Mouse (Mus musculus): ENCODE data around the gene Duox1. TPM values are rescaled to one million over a fixed set of nuclear protein-coding genes. Genes with fewer than 3 reads are reported as not detected.

Gene Duox1
- polyA plus RNA-seq, 1 experiment from 2014 or later = 0.31 TPM

GRCm38 (mm10) chr2:122300656-122301020 lies 14.8 kb upstream of the Duox1 start:
- Histone ChIP-seq H3K27me3 (peaks cover 100% of the 10 kb centered on the region), H3K4me3 (no peak overlapping the region), H3K4me2 (peak overlapping the region; percentile 76), H3K4me1 (peaks cover 44% of the 10 kb centered on the region), H3K27ac (no peak overlapping the region), H3K9me3 (no peaks in the 10 kb centered on the region), H3K36me3 (no peaks in the 10 kb centered on the region), H3K9ac (no peak overlapping the region)
- 6% methylated on average over 14 of the region's 14 CpGs for WGBS
- no peak for ATAC-seq (ENCODE audit: insufficient number of reproducible peaks, insufficient read depth, low FRiP score, low TSS enrichment, low read depth)

DNA sequence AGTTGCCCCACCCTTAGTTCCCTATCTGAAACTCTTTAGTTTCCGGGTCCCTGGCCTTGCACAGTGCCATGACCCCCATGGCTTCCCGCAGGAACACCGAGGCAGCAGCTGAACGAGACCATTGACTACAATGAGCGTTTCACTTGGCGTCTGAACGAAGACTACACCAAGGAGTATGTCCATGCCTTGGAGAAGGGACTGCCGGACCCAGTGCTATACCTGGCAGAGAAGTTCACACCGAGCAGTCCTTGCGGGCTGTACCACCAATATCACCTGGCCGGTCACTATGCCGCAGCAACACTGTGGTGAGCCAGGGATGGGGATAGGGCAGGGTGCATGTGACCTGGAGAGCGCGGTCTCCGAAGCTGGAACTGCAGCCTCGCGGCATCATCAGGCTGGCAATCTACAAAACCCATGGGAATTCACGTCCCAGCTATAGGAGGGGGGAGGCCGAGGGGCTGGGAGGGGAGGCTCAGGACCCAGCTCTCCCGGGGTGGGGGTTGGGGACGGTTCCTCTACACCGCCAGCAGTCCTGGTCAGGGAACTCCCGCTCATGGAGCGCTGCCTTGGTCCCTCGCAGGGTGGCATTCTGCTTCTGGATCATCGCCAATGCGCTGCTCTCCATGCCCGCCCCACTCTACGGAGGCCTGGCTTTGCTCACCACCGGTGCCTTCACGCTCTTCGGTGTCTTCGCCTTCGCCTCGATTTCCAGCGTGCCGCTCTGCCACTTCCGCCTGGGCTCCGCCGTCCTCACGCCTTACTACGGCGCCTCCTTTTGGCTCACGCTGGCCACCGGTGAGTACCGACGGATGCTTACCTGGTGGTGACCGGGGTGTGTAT lies 14.2 kb upstream of the Duox1 start:
- H3K27me3 ChIP-seq = peaks cover 100% of the 10 kb centered on the region
- peak overlapping the region; percentile 42 for H3K4me3 ChIP-seq
- peaks cover 44% of the 10 kb centered on the region for H3K4me1 ChIP-seq
- H3K36me3 ChIP-seq = no peaks in the 10 kb centered on the region
- 0 out of 2 replicates have a peak, but pooled peaks have one; percentile 28 for ATAC-seq (ENCODE audit: insufficient number of reproducible peaks, insufficient read depth, low FRiP score, low TSS enrichment, low read depth)
- H3K9me3 ChIP-seq = no peaks in the 10 kb centered on the region
- peak overlapping the region; percentile 44 for H3K9ac ChIP-seq
- WGBS = 1% methylated on average over 48 of the region's 48 CpGs
- peak overlapping the region; percentile 76 for H3K4me2 ChIP-seq
- no peak overlapping the region for H3K27ac ChIP-seq

GRCm38 (mm10) chr2:122301921-122302573 lies 13.4 kb upstream of the Duox1 start:
- 7% methylated on average over 23 of the region's 23 CpGs for WGBS
- peak overlapping the region; percentile 76 for H3K4me2 ChIP-seq
- H3K4me1 ChIP-seq = peaks cover 46% of the 10 kb centered on the region
- H3K27me3 ChIP-seq = peaks cover 100% of the 10 kb centered on the region
- H3K9me3 ChIP-seq = no peaks in the 10 kb centered on the region
- no peak overlapping the region for H3K27ac ChIP-seq
- ATAC-seq (ENCODE audit: insufficient number of reproducible peaks, insufficient read depth, low FRiP score, low TSS enrichment, low read depth) = no peak
- peak overlapping the region; percentile 44 for H3K9ac ChIP-seq
- H3K36me3 ChIP-seq = no peaks in the 10 kb centered on the region
- peak overlapping the region; percentile 42 for H3K4me3 ChIP-seq

DNA sequence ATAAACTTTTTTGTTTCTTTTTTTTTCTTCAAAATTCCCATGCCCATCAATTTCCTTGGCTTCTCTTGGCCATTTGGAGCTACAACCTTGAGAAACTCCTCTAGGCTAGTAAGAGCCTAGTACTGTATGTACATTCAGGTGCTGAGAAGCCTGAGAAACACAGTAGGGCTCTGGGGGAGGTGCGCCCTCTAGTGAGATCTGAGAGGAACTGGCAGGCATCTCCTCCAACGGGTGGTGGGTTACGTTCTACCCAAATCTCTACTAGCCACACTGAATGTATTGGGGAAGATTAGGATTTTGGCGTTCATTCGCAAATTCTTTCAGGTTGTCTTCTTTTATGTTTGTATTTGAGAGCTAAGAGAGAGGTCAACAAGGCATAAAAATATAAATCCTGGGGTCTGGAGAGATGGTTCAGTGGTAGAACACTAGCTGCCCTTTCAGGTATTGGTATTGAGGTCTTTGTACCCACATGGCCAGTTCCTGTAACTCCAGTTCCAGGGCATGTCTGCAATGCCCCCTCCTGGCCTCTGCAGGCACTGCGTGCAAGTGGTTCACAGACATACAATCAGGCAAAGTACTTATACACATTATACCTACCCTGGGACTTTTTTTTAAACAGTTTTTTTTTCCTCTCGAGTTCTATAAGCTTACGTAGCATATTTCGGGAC lies 12.8 kb upstream of the Duox1 start:
- Histone ChIP-seq H3K9me3 (no peaks in the 10 kb centered on the region), H3K4me3 (no peak overlapping the region), H3K4me1 (peaks cover 40% of the 10 kb centered on the region), H3K27ac (no peak overlapping the region), H3K4me2 (no peak overlapping the region; the same call in 1 of the 2 replicates), H3K36me3 (no peaks in the 10 kb centered on the region), H3K27me3 (peaks cover 99% of the 10 kb centered on the region), H3K9ac (no peak overlapping the region)
- no peak for ATAC-seq (ENCODE audit: insufficient number of reproducible peaks, insufficient read depth, low FRiP score, low TSS enrichment, low read depth)
- 10% methylated on average over 9 of the region's 9 CpGs for WGBS

DNA sequence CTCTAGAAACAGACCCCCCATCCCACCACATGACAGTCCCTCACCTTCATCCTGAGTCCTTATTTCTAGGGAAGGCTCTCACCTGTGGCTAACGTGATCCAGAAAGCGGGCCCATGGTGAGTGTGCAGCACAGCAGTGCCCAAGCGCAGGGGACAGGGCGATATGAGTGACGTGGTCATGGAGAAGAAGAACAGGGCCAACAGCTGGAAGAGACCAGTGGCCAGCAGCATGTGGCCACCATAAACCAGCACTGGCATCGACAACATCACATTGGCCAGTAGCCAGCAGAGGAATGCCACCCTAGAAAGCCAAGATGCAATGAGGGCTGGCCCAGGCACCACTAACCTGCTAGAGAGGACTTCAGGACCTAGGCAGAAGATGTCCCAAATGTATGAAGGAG lies 10.9 kb upstream of the Duox1 start:
- ATAC-seq (ENCODE audit: insufficient number of reproducible peaks, insufficient read depth, low FRiP score, low TSS enrichment, low read depth) = no peak
- H3K9me3 ChIP-seq = no peaks in the 10 kb centered on the region
- no peak overlapping the region for H3K4me2 ChIP-seq
- WGBS = 92% methylated on average over 6 of the region's 6 CpGs
- H3K27me3 ChIP-seq = peaks cover 98% of the 10 kb centered on the region
- no peaks in the 10 kb centered on the region for H3K36me3 ChIP-seq
- no peak overlapping the region for H3K9ac ChIP-seq
- peaks cover 24% of the 10 kb centered on the region for H3K4me1 ChIP-seq
- no peak overlapping the region for H3K4me3 ChIP-seq
- H3K27ac ChIP-seq = no peak overlapping the region

DNA sequence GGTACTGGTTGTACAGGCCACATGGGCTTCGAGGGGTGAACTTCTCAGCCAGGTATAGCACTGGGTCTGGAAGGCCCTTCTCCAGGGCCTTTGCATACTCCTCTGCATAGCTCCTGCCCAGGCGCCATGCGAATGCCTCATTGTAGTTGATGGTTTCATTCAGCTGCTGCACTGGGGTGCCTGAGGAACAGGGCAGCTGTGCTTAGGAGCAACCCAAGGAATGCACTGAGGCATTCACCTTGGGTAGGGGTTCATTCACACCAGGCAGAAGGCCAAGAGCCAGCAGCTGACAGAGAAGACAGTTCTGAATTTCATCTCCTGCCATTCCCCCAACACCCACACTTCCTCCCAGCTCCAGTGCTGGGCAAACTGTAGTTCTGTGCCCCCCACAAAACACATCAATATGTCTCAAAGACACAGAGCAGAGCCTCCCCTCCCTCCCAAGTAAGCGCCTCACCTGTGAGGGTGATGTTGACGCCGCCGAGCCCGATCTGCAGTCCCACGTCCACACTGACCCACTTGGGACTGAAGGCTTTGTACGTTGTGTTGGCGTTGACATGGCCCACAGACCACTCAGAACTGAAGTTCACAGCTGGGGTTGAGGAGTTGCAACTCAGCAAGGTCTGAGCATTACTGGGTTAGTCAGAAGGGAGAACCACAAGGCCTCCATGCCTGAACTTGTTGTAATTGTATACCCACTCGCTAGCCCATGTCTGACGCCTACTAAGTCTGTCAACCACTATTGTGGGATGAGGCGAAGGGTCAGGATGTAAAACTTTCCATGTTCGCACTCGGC lies 10.2 kb upstream of the Duox1 start:
- ATAC-seq (ENCODE audit: insufficient number of reproducible peaks, insufficient read depth, low FRiP score, low TSS enrichment, low read depth) = no peak
- Histone ChIP-seq H3K9ac (no peak overlapping the region), H3K4me2 (no peak overlapping the region), H3K9me3 (no peaks in the 10 kb centered on the region), H3K4me1 (peaks cover 24% of the 10 kb centered on the region), H3K4me3 (no peak overlapping the region), H3K36me3 (no peaks in the 10 kb centered on the region), H3K27ac (no peak overlapping the region), H3K27me3 (peaks cover 90% of the 10 kb centered on the region)
- WGBS = 76% methylated on average over 16 of the region's 16 CpGs

GRCm38 (mm10) chr2:122306184-122306583 lies 9.3 kb upstream of the Duox1 start:
- H3K27me3 ChIP-seq = peaks cover 88% of the 10 kb centered on the region

GRCm38 (mm10) chr2:122309647-122310046 lies 5.8 kb upstream of the Duox1 start:
- Histone ChIP-seq H3K4me3 (no peak overlapping the region), H3K27ac (no peak overlapping the region)
- 44% methylated on average over 3 of the region's 3 CpGs for WGBS

More at GRCm38 (mm10) chr2:122306184-122306583, 9.3 kb upstream of the Duox1 start:
- Histone ChIP-seq H3K27ac (no peak overlapping the region), H3K9me3 (no peaks in the 10 kb centered on the region), H3K9ac (no peak overlapping the region), H3K36me3 (no peaks in the 10 kb centered on the region), H3K4me2 (no peak overlapping the region), H3K4me3 (no peak overlapping the region), H3K4me1 (peaks cover 17% of the 10 kb centered on the region)
- WGBS = 57% methylated on average over 4 of the region's 4 CpGs
- no peak for ATAC-seq (ENCODE audit: insufficient number of reproducible peaks, insufficient read depth, low FRiP score, low TSS enrichment, low read depth)

GRCm38 (mm10) chr2:122311561-122311960 lies 3.9 kb upstream of the Duox1 start:
- peaks cover 75% of the 10 kb centered on the region for H3K27me3 ChIP-seq
- H3K36me3 ChIP-seq = no peaks in the 10 kb centered on the region
- peaks cover 19% of the 10 kb centered on the region for H3K4me1 ChIP-seq
- H3K4me2 ChIP-seq = no peak overlapping the region
- no peak overlapping the region for H3K27ac ChIP-seq
- no peak overlapping the region for H3K9ac ChIP-seq
- ATAC-seq (ENCODE audit: insufficient number of reproducible peaks, insufficient read depth, low FRiP score, low TSS enrichment, low read depth) = no peak
- H3K4me3 ChIP-seq = no peak overlapping the region
- H3K9me3 ChIP-seq = no peaks in the 10 kb centered on the region
- WGBS = 60% methylated on average over 2 of the region's 2 CpGs

More at GRCm38 (mm10) chr2:122309647-122310046, 5.8 kb upstream of the Duox1 start:
- H3K27me3 ChIP-seq = peaks cover 88% of the 10 kb centered on the region
- peaks cover 20% of the 10 kb centered on the region for H3K4me1 ChIP-seq
- no peak overlapping the region for H3K4me2 ChIP-seq
- no peaks in the 10 kb centered on the region for H3K9me3 ChIP-seq
- ATAC-seq (ENCODE audit: insufficient number of reproducible peaks, insufficient read depth, low FRiP score, low TSS enrichment, low read depth) = no peak
- no peaks in the 10 kb centered on the region for H3K36me3 ChIP-seq
- H3K9ac ChIP-seq = no peak overlapping the region

DNA sequence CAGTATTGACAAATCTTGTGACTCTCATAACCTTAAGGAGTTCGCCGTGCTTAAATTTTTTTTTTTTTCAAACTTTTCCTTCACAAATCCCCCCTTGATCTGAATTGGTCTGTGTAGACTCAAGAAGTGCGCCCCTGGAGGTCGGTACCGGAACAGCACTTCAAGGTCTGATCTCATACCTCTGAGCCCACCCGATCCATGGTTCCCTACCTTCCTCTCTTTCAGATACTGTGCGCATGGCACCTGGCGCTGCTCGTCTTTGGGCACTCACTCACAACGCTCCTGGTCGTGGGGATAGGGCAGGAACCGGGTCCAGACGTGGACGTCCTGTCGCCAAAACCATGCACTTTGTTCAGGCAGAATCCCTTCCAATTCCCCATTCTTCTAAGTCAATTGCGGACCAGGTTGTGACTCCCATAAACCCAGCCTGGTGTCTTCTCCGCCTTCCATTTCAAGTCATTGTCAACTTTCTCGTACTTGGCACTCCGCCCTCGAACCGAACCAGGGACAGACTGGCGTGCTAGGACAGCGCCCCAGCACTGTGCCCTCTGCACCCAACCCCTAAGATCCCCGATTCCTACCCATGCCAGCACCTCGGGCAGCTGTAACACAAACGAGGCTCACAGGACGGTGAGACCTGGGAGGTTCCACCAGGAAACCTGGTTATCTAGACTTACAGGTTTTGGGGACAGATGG lies 2.6 kb upstream of the Duox1 start:
- H3K4me2 ChIP-seq = peak overlapping the region; percentile 66
- peak overlapping the region; percentile 33 for H3K4me3 ChIP-seq
- WGBS = 4% methylated on average over 27 of the region's 27 CpGs
- H3K27ac ChIP-seq = no peak overlapping the region
- H3K36me3 ChIP-seq = no peaks in the 10 kb centered on the region
- ATAC-seq (ENCODE audit: insufficient number of reproducible peaks, insufficient read depth, low FRiP score, low TSS enrichment, low read depth) = no peak
- H3K9me3 ChIP-seq = no peaks in the 10 kb centered on the region
- peaks cover 73% of the 10 kb centered on the region for H3K27me3 ChIP-seq
- peak overlapping the region; percentile 32; the same call in 1 of the 2 replicates for H3K9ac ChIP-seq
- H3K4me1 ChIP-seq = peaks cover 15% of the 10 kb centered on the region

Measured in embryonic facial prominence, embryonic 13.5 days (tissue).